Mouse (Mus musculus): ENCODE measurements around the gene Hamp.
"Not testable (repeated sequence)": the region's sequence is repeated elsewhere in the genome, so short reads cannot be mapped to it uniquely, and the experiment has no call there.

- not testable (repeated sequence) for TF ChIP-seq CTCF (conservative IDR thresholded peaks at IDR 0.05; ENCODE audit: low read length); POU5F1 (IDR thresholded peaks at IDR 0.05; ENCODE audit: borderline replicate concordance, low read length); NANOG (IDR thresholded peaks at IDR 0.05; ENCODE audit: borderline replicate concordance, low read length)
Observed at GRCm38 (mm10) chr7:30942365-30942764, 1.5 kb downstream of the Hamp start.
